ENCODE assay signal across 9 mouse cellular contexts in genomic region chr5:125113029-125113428, GRCm38 (mm10).
DNase-seq lines count a peak whose midpoint lies in the region; ATAC-seq and TF ChIP-seq lines count a peak whose summit lies in the region.
"Had no signal": no experiment of that assay in that cellular context is flagged by ENCODE, and none has a peak within 500 bp of the region (broad histone marks: within the 10 kb centered on the region; RNA-seq: fewer than 3 reads in every experiment).

No protein-coding gene starts in this region.

- DNase-seq in heart, adult 11 months, result no peak
- peak; percentile 63 for DNase-seq in Muller cell, postnatal 12 days (ENCODE audit: inconsistent ontology term)
- DNase-seq in limb, embryonic 14.5 days (ENCODE audit: low spot score), result no peak
- DNase-seq in urinary bladder, postnatal 10 days (ENCODE audit: low spot score), result no peak
- DNase-seq in adipocyte (ENCODE audit: low spot score), result no peak
- no peak for DNase-seq in gastrocnemius, postnatal 14 days
- DNase-seq: gastrocnemius, postnatal 10 days had no signal

- peak overlapping the region; percentile 53; the same call in 1 of the 2 replicates for H3K9ac ChIP-seq in heart, embryonic 14.5 days (ENCODE audit: low read length)
- H3K9ac ChIP-seq in forebrain, embryonic 12.5 days, result no peak overlapping the region
- H3K9ac ChIP-seq in limb, embryonic 14.5 days (ENCODE audit: low read depth, low read length, severe bottlenecking), result no peak overlapping the region

- H3K27ac ChIP-seq in heart, embryonic 14.5 days (replicated peaks in 1 of 2; ENCODE audit: control insufficient read depth in 1 of 2, insufficient read depth in 1 of 2, low read depth in 2 of 2, low read length in 2 of 2), result peak overlapping the region; percentile 9 to 59; a peak in 2 of 4 replicates
- peak overlapping the region; percentile 80 for H3K27ac ChIP-seq in forebrain, embryonic 12.5 days
- H3K27ac ChIP-seq in limb, embryonic 14.5 days (replicated peaks; ENCODE audit: low read depth, low read length), result peak overlapping the region; percentile 77

- 0 out of 2 replicates have a peak, but pooled peaks cover 3% of the 10 kb centered on the region for H3K9me3 ChIP-seq in heart, embryonic 14.5 days (ENCODE audit: control insufficient read depth, low read length)
- no peaks in the 10 kb centered on the region for H3K9me3 ChIP-seq in forebrain, embryonic 12.5 days
- H3K9me3 ChIP-seq in limb, embryonic 14.5 days (ENCODE audit: control insufficient read depth, low read length), result no peaks in the 10 kb centered on the region

- H3K36me3 ChIP-seq in heart, embryonic 14.5 days (ENCODE audit: control insufficient read depth, insufficient read depth, low read length), result peaks cover 71% of the 10 kb centered on the region
- H3K36me3 ChIP-seq in forebrain, embryonic 12.5 days (replicated peaks), result peaks cover 75% of the 10 kb centered on the region
- H3K36me3 ChIP-seq in limb, embryonic 14.5 days (ENCODE audit: control insufficient read depth, insufficient read depth, low read length), result peaks cover 74% of the 10 kb centered on the region

- H3K4me2 ChIP-seq in heart, embryonic 14.5 days (ENCODE audit: low read length), result 0 out of 2 replicates have a peak overlapping the region, but pooled peaks have one; percentile 17
- H3K4me2 ChIP-seq in forebrain, embryonic 12.5 days, result no peak overlapping the region
- no peak overlapping the region for H3K4me2 ChIP-seq in limb, embryonic 14.5 days (replicated peaks; ENCODE audit: low read depth, low read length, severe bottlenecking)

- H3K4me1 ChIP-seq in heart, embryonic 14.5 days (ENCODE audit: control insufficient read depth in 2 of 2, insufficient read depth in 2 of 2, low read length in 2 of 2), result peaks cover 2 to 30% of the 10 kb centered on the region in 2 experiments; a peak in 3 of 4 replicates
- H3K4me1 ChIP-seq in forebrain, embryonic 12.5 days, result peaks cover 34% of the 10 kb centered on the region
- peaks cover 45% of the 10 kb centered on the region for H3K4me1 ChIP-seq in limb, embryonic 14.5 days (ENCODE audit: control insufficient read depth, insufficient read depth, low read length)

- TF ChIP-seq POLR2A in limb, embryonic 14.5 days (IDR thresholded peaks at IDR 0.05; ENCODE audit: borderline replicate concordance, extremely low read depth, insufficient read depth, insufficient read length), result no peak

- H3K4me3 ChIP-seq in heart, embryonic 14.5 days (ENCODE audit: control insufficient read depth in 1 of 2, insufficient read depth in 1 of 2, low read depth in 1 of 2, low read length in 2 of 2), result no peak overlapping the region
- no peak overlapping the region for H3K4me3 ChIP-seq in forebrain, embryonic 12.5 days (replicated peaks)
- H3K4me3 ChIP-seq in limb, embryonic 14.5 days (replicated peaks; ENCODE audit: low read length), result no peak overlapping the region

- H3K27me3 ChIP-seq in heart, embryonic 14.5 days (ENCODE audit: control insufficient read depth, insufficient read depth, low read length), result no peaks in the 10 kb centered on the region
- H3K27me3 ChIP-seq in forebrain, embryonic 12.5 days, result no peaks in the 10 kb centered on the region
- H3K27me3 ChIP-seq in limb, embryonic 14.5 days (ENCODE audit: control insufficient read depth, insufficient read depth, low read length), result no peaks in the 10 kb centered on the region

- peak; percentile 74 for ATAC-seq in heart, embryonic 14.5 days (ENCODE audit: insufficient number of reproducible peaks, insufficient read depth, low FRiP score, low read depth)
- ATAC-seq in forebrain, embryonic 12.5 days (ENCODE audit: low FRiP score), result no peak
- ATAC-seq in limb, embryonic 14.5 days (ENCODE audit: low FRiP score, low read depth), result peak; percentile 72

- intact Hi-C loops in gastrocnemius, postnatal 14 days (cut with DNase I; ENCODE audit: low total_unique reads), result loop anchor here (10.0 kb wide), 1 partner anchor 152 kb away; no protein-coding TSS in a partner anchor

- 43% methylated on average over 5 of the region's 5 CpGs for WGBS in heart, embryonic 14.5 days
- WGBS in forebrain, embryonic 12.5 days, result 61% methylated on average over 5 of the region's 5 CpGs
- whole genome bisulfite sequencing in limb, embryonic 14.5 days, result 42% methylated on average over 5 of the region's 5 CpGs
